Mouse (Mus musculus) adrenal gland, adult 2 months (tissue): ENCODE measurements around the gene Ppp2r5a. TPM values are rescaled to one million over a fixed set of nuclear protein-coding genes. Genes with fewer than 3 reads are reported as not detected.

ENCODE experiments used
- DNase-seq: peaks from one replicate; pipeline ENCODE4 v3.0.0; 2021
- polyA plus RNA-seq: library from polyadenylated mRNA; depleted of rRNA; stranded (reverse); fragments of >200 nt; gene quantifications from 2 replicates; pipeline ENCODE4 v1.2.3, GENCODE M21; 2012
- total RNA-seq, 2 experiments: library from RNA; stranded (reverse); gene quantifications; 2 replicates each; pipeline ENCODE4 v1.2.3; 2021

Ppp2r5a gene
- total and polyA plus RNA-seq, 3 experiments, result 93.3 to 218 (median 212) TPM

DNA sequence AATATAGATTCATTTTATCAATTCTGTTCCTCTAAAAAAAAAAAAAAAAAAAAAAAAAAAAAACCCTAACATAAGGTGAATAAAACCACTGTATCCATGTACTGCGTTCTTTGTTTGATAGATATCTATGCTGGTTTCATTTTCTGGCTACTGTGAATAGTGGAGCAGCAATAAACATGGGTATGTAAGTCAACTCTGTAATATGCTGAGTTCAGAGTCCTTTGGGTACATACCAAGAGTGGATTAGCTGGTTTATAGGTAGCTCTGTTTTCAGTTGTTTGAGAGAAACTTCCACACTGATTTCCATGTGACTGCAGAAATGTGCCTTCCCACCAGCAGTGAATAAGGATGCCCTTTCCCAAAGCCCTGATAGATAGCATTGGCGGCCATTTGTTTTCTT, 25.0 kb downstream of the Ppp2r5a start:
- no peak for DNase-seq

DNA sequence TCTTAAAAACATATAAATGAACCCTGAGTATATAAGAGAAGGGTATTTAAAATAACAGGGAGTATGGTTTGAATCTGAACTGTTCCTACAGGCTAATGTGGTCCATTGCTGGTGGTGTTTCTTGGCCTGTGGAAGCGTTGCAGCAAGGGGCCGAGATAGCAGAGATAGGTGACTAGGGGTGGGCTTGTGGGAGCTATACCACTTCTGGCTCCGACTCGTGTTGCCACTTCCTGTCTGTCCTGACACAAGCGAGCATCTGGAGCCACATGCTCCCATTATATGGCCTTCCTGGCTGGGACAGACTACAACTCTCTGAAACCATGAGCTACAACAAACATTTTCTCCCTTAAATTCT, 27.5 kb downstream of the Ppp2r5a start:
- DNase-seq, result no peak

DNA sequence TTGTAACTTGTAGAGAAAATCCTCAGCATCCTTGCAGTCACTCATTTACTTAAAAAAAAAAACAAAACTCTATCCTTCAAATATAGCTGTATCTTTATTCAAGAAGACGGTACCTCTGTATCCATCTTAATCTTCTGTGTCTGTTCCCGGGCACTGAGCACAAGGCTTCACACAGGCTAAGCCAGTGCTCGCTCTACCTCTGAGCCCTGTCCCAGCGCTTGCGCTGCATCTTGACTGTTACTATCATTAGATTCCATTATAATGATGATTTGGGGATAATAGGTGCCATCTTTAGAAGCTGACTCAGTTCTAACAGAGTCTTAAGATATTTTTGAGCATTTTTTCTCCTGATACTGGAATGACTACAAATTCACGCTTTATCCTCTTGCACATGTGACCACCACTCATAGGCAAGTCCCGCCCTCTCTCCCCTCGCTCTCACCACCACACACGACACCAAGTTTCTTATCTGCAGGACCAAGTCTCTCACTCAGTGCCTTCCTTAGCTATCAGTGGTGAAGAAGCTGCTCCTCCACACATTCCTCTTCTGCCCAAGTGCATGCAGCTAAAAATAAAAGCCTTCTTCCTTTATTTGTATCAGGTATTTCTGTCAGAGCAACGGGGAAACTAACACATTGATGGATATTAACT, 28.0 kb downstream of the Ppp2r5a start:
- DNase-seq, result no peak

DNA sequence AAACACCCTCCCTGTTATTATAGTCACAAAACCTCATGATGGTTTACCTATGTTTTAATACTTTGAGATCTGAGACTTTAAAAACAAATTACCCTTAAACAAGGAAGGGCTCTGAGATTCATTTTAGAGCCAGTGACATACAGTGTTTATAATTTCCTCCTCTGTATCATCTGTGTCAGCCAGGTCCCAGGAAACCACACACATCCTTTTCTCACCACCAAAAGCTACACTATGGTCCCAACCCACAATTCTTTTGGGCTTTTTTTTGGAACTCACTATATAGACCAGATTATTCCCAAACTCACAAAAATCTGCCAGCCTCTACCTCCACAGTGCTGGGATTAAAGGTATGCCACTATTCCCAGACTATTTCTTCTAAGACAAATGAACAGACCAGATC, 33.9 kb downstream of the Ppp2r5a start:
- DNase-seq, result no peak

DNA sequence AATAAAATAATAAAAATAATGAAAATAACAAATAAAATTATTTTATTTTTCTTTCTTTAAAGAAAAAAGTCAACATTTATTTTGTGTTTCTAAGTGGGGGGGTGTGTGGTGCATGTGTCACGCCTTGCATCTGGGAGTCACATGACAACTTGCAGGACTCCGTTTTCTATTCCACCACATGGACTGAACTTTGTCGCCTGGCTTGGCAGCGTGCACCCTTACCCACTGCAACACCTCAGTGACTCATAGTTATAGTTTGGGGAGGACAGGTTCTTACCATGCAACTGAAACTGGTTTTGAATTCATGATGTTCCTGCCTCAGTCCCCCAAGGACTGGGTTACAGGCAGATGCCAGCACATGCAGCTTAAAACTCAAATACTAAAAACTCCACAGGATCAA, 34.9 kb downstream of the Ppp2r5a start:
- no peak for DNase-seq

DNA sequence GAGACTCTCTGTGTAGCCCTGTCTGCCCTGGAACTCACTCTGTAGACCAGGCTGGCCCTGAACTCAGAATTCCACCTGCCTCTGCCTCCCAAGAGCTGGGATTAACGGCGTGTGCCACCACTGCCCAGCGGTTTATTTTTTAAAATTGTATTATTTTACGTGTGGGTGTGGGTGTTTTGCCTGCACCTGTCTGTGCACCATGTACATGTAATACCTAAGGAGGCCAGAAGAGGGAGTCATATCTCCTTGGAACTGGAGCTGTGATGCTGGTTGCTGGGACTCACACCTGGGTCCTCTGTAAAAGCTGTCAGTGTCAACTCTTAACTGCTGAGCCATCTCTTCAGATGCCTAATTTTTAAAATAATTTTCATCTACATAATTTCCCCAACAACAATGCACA, 38.6 kb downstream of the Ppp2r5a start:
- no peak for DNase-seq

DNA sequence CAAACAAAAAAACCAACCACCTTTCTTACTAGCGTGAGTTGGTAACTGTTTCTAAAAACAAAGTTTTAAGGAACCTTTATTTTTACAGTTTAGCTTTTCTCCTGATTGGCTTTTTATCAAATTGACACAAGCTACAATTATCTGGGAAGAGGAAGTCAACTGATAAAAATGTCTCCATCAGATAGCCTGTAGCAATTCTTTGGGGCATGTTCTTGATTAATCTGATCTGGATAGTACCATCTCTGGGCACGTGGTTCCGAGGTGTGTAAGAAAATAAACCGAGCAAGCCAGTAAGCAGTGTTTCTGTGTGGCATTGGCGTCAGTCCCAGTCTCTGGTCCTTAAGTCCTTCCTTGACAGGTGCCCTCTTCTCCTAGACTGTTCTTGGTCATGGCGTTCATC, 40.7 kb downstream of the Ppp2r5a start:
- DNase-seq, result no peak

DNA sequence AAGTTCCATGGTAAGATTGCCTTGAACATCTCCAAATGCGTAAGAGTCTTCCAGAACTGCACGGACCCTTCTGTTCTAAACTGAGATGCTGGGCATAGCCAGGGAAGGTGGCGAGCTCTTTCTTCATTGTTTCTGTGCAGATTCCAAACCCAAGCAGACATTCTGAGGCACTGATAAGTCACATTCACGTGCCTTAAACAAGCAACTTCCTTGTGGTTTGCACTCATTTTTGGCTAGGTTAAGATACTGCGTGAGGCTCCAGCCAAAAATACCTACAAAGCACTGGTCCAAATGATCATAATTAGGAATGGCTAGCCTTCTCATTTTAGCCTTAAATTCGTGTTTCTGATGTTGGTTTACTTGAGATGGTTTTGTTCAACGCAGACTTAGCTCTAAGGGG, 43.6 kb downstream of the Ppp2r5a start:
- no peak for DNase-seq

DNA sequence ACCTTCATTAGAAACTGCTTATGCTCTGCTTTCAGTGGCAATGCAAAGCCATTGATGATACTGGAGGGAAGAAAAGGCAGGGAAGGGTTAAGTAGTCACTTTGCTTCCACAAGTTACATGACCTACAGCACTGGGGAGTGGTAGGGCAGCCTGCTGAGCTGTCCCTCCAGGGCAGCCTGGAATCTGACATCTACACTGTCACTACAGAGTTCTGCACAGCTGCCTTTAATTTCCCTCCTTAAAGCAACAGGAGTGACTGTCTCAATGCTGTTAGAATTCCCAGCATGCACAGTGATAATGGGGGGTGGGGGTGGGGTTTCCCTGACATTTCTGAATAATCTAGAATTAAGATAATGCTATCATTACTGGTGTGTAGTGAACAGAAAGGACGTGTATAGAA, 46.1 kb downstream of the Ppp2r5a start:
- no peak for DNase-seq

DNA sequence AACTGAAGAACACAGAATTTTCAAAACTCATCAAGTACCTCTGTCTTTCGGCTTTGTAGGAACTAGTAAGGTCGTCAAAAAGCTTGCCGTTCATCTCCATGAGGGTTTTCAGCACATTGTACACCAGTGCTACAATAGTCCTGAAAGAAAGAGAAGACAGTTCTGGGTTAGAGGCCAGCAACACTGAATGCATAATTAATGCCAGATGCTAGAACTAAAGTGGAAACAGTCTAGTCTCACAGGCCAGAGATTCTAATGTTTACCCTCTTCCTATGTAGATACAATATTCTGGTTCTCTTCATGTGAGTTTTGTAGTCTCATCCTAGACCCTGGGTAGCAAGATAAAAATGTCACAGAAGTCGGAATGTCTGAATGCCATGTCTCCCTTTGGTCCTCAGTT, 49.2 kb downstream of the Ppp2r5a start:
- no peak for DNase-seq

DNA sequence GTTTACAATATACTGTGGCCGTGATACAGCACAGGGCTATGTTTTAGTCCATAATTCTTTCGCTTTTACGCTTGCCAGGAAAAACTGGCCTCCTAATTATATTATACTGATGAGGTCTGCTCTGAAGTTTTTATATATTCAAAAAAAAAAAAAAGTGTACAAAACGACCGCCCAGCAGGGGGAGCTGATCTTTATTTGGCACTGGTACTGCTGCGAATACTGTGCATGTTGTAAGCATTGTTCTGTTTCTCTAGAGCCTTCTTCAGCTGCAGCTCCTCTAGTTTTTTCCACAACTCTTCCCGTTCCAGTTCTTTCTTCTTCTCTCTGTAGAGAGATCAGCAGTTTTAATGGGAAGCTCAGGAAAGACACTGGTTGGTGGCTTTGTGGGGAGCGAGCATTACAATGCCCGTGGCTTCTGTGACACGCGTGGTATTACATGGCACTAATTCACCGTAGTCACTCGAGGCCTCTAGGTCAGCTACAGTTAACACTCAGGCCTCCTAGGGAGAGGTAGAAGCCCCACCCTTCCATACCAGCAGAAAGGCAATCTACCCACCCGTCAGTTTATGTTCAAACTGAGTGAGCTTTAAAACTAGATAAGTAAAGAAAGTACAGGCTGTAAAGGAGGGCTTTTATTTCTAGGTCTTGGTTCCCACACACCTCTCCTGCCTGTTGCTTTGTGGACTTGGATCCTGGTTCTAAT, 50.1 kb downstream of the Ppp2r5a start:
- peak; percentile 47 for DNase-seq

DNA sequence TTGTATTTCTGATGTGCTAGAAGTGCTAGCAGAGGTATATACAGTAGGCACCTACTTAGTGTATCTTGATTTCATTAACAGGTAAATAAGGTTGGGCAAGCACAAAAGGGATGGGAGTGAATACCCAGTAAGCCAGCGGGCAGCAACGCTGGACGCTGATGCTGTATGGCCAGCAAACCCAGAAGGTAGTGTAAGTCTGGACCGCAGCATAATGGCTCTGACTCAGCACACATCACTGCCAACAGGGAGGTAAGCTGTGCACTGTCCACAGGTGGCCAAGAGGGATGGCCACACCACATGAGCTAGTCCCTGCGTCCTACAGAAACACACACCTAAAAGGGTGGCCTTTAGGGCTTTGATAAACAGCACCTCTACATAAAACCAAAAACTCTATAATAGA, 52.7 kb downstream of the Ppp2r5a start:
- DNase-seq, result no peak

DNA sequence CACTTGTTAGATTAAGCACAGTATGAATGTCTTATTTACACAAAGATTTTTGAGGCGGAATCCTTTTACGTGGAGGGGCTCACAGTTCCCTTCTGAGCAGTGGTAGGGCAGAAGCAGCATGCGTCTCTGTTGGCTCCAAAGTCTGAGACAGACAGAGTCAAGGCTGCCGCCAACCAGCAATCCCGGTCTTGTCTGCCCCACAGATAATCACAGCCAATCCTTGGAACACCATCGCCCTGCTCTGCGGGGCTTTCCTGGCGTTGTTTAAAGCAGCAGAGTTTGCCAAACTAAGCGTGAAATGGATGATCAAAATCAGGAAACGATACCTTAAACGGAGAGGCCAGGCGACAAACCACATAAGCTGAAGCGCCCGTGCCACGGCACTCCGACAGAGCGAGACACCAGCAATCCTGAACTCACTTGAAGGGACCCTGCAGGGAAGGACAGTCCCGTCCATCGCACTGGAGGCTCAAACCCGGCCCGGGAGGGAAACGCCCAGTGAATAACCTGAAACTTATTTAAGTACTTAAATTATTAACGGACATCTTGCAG, 53.5 kb downstream of the Ppp2r5a start:
- no peak for DNase-seq

DNA sequence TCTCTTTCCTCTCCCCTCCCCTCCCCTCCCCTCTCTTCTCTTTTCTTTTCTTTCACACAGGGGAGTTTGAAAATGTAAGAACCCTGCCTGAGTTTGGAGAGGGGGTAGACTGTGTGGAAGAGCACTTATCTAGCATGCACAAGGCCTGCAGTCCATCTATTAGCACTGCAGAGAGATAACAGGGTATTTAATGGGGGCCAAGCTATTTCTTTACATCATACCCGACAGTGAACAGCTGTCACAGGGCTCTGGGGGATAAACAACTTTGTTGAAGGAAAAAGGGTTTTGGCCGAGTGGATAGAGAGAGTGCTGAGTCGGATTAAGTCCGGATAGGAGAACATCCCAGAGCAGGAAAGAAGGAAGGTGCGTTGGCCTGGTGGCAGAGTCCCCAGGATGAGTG, 54.1 kb downstream of the Ppp2r5a start:
- no peak for DNase-seq

DNA sequence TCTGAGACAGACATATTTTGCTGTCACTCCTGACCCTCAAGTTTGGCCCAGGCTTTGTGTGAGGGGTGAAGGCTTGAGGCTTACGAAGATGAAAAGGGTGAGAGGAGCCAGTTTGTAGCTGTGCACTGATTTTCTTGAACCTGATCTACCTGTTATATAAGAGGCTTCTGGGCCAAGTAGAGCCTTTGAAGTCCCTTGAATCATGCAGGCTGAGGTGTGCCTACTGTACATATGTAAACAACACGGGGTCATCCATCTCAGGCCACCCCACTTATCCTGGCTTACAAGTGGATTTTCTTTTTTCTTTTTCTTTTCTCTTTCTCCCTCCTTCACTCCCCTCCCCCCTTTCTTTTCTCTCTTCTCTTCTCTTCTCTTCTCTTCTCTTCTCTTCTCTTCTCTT, 54.5 kb downstream of the Ppp2r5a start:
- no peak for DNase-seq

DNA sequence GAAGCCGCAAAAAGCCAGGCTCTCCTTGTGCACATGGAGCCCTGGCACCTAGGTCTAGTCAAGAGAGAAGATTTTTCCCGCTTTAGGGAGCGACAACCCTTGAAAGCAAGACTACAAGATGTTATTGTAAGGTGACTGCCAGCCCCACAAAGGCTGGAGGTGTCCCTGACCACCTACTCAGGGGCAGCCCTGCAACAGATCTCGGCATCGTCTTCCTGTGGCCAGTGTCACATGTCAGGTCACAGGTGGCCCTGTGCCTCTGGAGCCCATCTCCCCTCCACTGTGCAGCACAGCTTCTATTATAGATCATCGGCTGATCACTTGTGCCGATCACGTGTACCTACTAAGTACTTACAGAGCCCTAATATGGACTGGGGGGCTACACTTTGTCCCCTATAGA, 55.5 kb downstream of the Ppp2r5a start:
- DNase-seq, result no peak

DNA sequence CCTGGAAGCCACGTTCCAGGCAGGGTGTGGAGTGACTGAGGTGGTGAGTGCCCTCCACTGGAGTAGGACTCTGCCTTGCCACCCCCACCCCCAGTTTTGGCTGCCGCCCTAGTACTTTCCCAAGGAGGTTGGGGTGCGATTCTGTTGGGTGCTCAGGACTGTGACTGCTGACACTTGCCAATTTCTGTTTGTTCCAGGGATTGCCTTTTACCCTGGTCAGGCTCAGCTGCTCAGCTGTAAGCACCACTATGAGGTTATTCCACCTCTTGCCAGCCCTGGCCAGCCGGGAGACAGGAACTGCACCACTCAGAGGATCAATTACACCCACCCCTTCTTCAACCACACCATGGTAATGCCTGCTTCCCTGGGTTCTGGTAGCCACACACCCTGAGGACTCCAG, 62.5 kb downstream of the Ppp2r5a start:
- no peak for DNase-seq

DNA sequence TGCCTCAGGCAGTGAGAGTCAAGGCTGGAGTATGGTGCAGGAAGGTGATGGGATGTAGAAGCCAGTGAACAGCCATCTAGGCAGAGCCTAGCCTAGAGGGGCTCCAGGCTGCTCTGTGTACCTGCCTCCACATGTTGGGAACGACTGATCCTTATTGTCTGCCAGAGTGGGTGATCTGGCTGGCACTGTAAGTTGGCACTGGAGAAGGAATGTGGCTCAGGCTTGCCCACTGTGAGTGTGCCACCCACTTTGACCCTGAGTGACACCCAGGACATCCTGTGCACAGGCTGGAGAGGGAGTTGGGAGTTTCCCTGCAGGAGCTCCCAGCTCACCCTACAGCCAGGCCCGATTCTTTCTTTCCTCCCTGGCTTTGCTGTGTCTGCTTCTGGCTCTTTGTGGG, 63.2 kb downstream of the Ppp2r5a start:
- DNase-seq, result no peak

DNA sequence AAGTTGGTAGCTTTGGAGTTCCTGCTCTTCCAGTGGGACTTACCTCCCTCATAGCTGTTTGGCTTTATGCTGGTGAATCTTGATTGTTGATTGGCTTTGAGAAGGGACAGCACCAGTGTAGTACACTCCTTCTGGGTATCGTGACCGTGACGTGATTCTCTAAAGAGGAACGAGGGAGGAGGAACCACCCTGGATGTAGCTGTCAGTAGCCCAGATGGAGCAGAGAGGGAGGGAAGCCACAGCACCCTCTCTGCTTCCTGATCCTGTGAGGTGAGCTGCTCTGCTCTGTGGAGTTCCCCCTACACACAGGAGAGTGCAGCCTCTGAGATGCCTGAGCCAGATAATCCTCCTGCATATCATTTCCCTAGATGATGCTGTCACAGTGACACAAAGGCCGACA, 68.6 kb downstream of the Ppp2r5a start:
- no peak for DNase-seq

DNA sequence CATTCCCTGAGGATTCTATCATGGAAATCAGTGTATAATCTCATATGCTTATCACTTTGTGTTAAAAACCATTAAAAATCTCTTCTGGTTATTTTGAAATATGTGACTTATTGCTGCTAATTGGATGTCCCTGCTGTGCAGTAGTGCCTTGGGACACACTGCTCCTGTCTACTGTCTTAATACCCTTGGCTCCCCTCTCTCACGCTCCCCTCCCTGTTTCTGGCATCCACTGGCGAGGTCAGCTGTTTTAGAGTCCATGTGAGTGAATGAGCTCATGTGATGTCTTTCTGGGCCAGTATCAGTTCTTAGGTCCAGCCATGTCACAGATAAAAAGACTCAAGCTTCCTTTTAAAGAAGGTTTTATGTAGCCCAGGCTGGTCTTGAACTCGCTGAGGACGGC, 72.7 kb downstream of the Ppp2r5a start:
- no peak for DNase-seq

DNA sequence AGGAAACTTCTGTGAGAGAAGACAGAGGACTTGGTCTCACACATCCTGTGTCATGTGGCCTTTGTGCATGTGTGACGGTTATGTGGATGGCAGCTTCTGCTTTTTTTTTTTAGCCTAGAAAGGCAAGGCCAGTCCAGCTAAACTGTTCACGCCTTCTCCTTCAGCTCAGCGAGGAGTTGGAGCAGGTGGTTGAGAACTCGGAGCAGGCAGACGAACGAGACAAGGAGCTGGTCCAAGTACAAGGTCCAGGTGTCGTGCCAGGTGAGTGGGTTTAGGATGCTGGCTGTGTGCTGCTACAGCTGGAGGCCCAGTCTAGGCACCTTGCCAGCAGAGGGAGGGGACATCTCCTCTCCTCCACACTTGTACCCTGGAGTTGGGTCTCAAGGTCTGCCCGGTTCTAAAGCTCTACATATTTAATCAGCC, 75.0 kb downstream of the Ppp2r5a start:
- peak; percentile 47 for DNase-seq

DNA sequence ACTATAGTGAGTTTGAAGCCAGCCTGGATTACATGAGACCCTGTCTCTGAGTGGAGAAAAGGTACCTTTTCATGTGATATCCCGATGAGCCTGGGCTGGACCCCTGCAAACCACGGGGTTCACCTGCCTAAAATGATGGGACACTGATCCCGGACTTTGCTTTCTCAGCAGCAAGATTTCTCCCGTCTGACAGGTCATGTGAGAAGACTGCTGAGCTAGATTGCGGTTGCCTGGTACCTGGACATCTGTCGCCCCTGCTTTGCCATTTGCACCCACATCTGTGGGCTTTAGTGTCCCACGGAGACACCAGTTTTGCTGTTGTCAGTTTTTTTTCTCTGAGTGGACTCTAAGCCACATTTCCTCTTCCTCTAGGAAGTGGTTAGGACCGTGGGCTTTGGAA, 75.8 kb downstream of the Ppp2r5a start:
- no peak for DNase-seq

DNA sequence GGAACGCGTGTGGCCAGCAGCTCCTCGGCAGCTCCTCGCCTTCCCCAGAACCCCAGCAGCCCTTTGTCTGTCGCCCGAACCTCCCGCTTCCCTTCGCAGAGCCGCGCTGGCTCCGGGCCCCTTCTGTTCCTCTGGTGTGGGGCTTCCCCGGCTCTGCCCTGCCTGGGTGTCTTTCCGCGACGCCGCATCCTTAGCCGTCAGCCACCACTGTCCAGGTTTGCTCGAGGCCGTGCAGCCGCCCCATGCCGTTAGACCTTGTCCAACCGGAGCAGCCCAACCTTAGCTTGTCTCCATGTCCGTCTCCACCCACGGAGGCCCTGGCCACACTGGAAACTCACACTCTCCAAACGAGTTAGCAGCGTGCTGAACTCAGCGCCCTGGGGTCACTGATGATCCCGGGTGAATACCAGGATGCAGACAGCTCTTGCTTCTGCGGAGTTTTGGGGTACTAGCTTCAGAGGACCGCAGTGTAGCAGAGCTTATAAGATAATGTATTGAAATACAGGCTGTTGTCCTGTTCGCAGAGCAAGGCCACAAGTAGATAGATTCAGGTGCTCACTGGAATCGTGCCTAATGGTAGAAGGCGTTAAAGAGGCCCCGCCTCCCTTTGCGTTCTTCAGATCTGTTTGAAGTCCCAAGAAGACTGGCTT, 76.7 kb downstream of the Ppp2r5a start:
- DNase-seq, result peak; percentile 64
